Mouse (Mus musculus) urinary bladder, postnatal 0 days (tissue): Measurements from ENCODE around the gene Olfr118. TPM values are rescaled to one million over a fixed set of nuclear protein-coding genes. Genes with fewer than 3 reads are reported as not detected.

Source experiments
- polyA plus RNA-seq: library from polyadenylated mRNA; unstranded; fragments of >200 nt; fragmentation: Nextera tagmentation; extraction: Ambion mirVana; gene quantifications from 2 replicates; pipeline ENCODE4 v1.2.1, GENCODE M21; 2015

Gene Olfr118
- not detected in 2 replicates for polyA plus RNA-seq

DNA sequence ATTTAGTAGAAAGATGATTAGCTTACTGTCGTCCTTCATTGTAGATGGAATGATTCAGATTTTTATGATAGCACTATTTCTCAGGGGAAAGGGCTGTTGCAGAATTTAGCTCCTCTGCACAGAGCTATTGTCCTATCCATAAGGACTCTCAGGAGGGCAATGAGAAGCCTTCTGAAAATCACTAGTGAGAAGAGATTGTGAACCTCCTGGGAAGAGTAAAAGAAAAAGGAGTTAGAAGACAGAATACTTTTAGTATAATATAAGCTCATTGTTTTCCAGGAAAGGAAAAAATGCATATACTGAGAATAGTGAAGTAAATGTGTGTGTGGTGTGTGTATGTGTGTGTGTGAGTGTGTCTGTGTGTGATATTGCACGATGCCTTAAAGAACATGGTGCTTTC is at the start of gene Olfr118:
Gene Olfr118, plus strand, starts transcription at position 301 of the 400 bp plus-strand sequence.

DNA sequence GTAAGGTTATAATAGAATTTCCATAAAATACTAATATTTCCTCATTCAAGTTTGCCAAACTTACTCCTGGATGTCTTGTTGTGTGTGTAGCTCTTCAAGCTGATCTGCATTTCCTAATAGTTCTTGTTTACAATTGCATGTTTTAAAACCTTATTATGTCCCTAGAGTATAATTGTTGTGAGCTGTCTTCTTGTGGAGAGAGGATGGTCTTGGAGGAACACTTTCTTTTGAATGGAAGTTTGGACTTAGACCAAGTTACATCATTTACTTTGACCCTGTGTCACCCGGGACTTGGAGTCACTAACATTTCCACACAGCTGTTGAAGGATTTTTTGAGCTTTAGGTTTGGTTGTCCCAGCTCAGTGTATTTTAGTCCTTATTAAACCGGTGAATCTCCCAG is 39.8 kb upstream of the Olfr118 start, which contains the start of the genes Olfr115 and Olfr116:
Gene Olfr115, minus strand, starts transcription at position 101 of the 400 bp plus-strand sequence.
Gene Olfr116, minus strand, starts transcription at position 191 of the 400 bp plus-strand sequence.

DNA sequence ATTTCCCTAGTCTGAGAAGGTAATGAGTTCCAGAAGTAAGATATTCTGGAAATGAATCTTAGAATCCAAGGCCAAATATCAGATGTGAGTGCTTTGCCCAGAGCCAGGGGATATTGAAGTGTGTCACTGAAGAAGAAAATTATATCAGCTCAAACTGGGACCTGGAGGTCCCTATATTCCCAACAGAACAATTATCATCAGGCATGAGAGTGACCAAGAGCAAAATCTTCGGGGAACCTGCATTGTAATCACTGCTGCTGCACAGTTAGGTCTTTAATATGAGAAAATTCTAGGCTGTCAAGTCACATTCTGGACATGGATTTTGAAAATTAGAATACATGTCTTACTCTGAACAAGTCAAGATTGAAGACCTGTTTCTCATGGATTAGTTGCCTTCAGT is 3.1 kb upstream of the Olfr118 start, which contains the start of gene Olfr117:
Gene Olfr117, minus strand, starts transcription at position 101 of the 400 bp plus-strand sequence.

DNA sequence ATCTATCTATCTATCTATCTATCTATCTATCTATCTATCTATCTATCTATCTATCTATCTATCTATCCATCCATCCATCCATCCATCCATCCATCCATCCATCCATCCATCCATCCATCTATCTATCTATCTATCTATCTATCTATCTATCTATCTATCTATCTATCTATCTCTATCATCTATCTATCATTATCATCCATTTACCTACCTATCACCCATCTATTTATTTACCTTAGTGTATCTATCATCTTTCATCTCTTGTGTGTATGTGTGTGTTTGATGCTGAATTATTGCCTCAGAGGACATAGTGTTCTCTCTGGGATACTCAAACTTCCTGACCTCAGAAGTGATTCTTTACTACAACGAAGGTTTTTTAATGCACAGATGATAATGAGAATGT is 29.5 kb downstream of the Olfr118 start, which contains the start of gene Olfr119:
Gene Olfr119, plus strand, starts transcription at position 301 of the 400 bp plus-strand sequence.

DNA sequence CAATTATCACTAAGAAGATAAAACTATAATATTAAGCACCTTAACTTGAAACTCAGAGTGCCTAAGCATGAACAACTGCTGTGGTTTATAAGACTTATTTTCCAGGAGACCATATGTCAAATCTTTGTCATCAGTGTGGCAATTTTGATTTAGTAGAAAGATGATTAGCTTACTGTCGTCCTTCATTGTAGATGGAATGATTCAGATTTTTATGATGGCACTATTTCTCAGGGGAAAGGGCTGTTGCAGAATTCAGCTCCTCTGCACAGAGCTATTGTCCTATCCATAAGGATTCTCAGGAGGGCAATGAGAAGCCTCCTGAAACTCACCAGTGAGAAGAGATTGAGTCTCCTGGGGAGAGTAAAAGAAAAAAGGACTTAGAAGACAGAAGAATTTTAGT is 54.7 kb downstream of the Olfr118 start, which contains the start of gene Olfr120:
Gene Olfr120, plus strand, starts transcription at position 301 of the 400 bp plus-strand sequence.

Other genes starting within 250 kb of the Olfr118 start
- not detected in 2 replicates for gene Olfr108, start 221.5 kb upstream of the Olfr118 start, polyA plus RNA-seq
- not detected in 2 replicates for gene Olfr109, start 208.1 kb upstream of the Olfr118 start, polyA plus RNA-seq
- not detected in 2 replicates for gene H2-M2, start 183.4 kb upstream of the Olfr118 start, polyA plus RNA-seq
- not detected in 2 replicates for gene Olfr110, start 174.5 kb upstream of the Olfr118 start, polyA plus RNA-seq
- not detected in 2 replicates for gene Olfr111, start 159.0 kb upstream of the Olfr118 start, polyA plus RNA-seq
- gene Olfr112, start 97.5 kb upstream of the Olfr118 start, polyA plus RNA-seq = not detected in 2 replicates
- not detected in 2 replicates for gene Olfr113, start 89.3 kb upstream of the Olfr118 start, polyA plus RNA-seq
- gene Olfr114, start 74.2 kb upstream of the Olfr118 start, polyA plus RNA-seq = not detected in 2 replicates
- gene Olfr115, start 39.9 kb upstream of the Olfr118 start, polyA plus RNA-seq = not detected in 2 replicates
- gene Olfr116, start 39.8 kb upstream of the Olfr118 start, polyA plus RNA-seq = not detected in 2 replicates
- not detected in 2 replicates for gene Olfr117, start 3.2 kb upstream of the Olfr118 start, polyA plus RNA-seq
- gene Olfr119, start 29.6 kb downstream of the Olfr118 start, polyA plus RNA-seq = not detected in 2 replicates
- not detected in 2 replicates for gene Olfr120, start 54.8 kb downstream of the Olfr118 start, polyA plus RNA-seq
- not detected in 2 replicates for gene Olfr121, start 81.9 kb downstream of the Olfr118 start, polyA plus RNA-seq
- gene Olfr122, start 101.6 kb downstream of the Olfr118 start, polyA plus RNA-seq = not detected in 2 replicates
- gene Olfr123, start 126.5 kb downstream of the Olfr118 start, polyA plus RNA-seq = not detected in 2 replicates
- gene Olfr124, start 132.9 kb downstream of the Olfr118 start, polyA plus RNA-seq = not detected in 2 replicates
- not detected in 2 replicates for gene Olfr125, start 166.0 kb downstream of the Olfr118 start, polyA plus RNA-seq
- not detected in 2 replicates for gene Olfr126, start 180.5 kb downstream of the Olfr118 start, polyA plus RNA-seq
- not detected in 2 replicates for gene Olfr127, start 233.4 kb downstream of the Olfr118 start, polyA plus RNA-seq